Comparison of ENCODE assay signal across 30 mouse cellular contexts in genomic region chr13:103819377-103819776, GRCm38 (mm10).
"Had no signal": no experiment of that assay in that cellular context is flagged by ENCODE, and none has a peak within 500 bp of the region (broad histone marks: within the 10 kb centered on the region; RNA-seq: fewer than 3 reads in every experiment).

No protein-coding gene starts in this region.

- H3K4me1 ChIP-seq: limb, embryonic 10.5 days; limb, embryonic 12.5 days; limb, embryonic 13.5 days; limb, embryonic 15.5 days; liver, embryonic 12.5 days; liver, embryonic 15.5 days; lung, embryonic 15.5 days; midbrain, embryonic 12.5 days; midbrain, embryonic 13.5 days; midbrain, embryonic 15.5 days; neural tube, embryonic 12.5 days; neural tube, embryonic 13.5 days had no signal

- H3K9ac ChIP-seq: limb, embryonic 12.5 days; limb, embryonic 13.5 days; limb, embryonic 15.5 days; liver, embryonic 12.5 days; liver, embryonic 13.5 days; liver, embryonic 14.5 days; liver, embryonic 15.5 days; liver, postnatal 0 days; lung, embryonic 14.5 days; lung, embryonic 15.5 days; midbrain, embryonic 12.5 days; midbrain, embryonic 13.5 days; midbrain, embryonic 15.5 days; neural tube, embryonic 12.5 days; neural tube, embryonic 13.5 days had no signal

- H3K27me3 ChIP-seq: limb, embryonic 12.5 days; limb, embryonic 13.5 days; limb, embryonic 15.5 days; liver, embryonic 12.5 days; liver, embryonic 13.5 days; liver, embryonic 15.5 days; lung, embryonic 15.5 days; megakaryocyte, embryonic 14.5 days; midbrain, embryonic 12.5 days; midbrain, embryonic 13.5 days; midbrain, embryonic 15.5 days; neural tube, embryonic 12.5 days; neural tube, embryonic 13.5 days had no signal

- H3K27ac ChIP-seq: limb, embryonic 10.5 days; limb, embryonic 12.5 days; limb, embryonic 13.5 days; limb, embryonic 15.5 days; liver, embryonic 12.5 days; liver, embryonic 13.5 days; liver, embryonic 14.5 days; liver, embryonic 15.5 days; lung, embryonic 15.5 days; macrophage; midbrain, embryonic 12.5 days; midbrain, embryonic 13.5 days; midbrain, embryonic 15.5 days; neural tube, embryonic 12.5 days; neural tube, embryonic 13.5 days had no signal

- H3K36me3 ChIP-seq: midbrain, embryonic 15.5 days had no signal

- H3K4me2 ChIP-seq: limb, embryonic 12.5 days; limb, embryonic 13.5 days; limb, embryonic 15.5 days; liver, embryonic 11.5 days; liver, embryonic 12.5 days; liver, embryonic 13.5 days; liver, embryonic 15.5 days; lung, embryonic 14.5 days; lung, embryonic 15.5 days; midbrain, embryonic 11.5 days; midbrain, embryonic 12.5 days; midbrain, embryonic 13.5 days; midbrain, embryonic 15.5 days; neural tube, embryonic 12.5 days; neural tube, embryonic 13.5 days had no signal

- H3K9me3 ChIP-seq: limb, embryonic 10.5 days; limb, embryonic 12.5 days; limb, embryonic 13.5 days; limb, embryonic 15.5 days; liver, embryonic 12.5 days; liver, embryonic 13.5 days; liver, embryonic 15.5 days; lung, embryonic 15.5 days; megakaryocyte, embryonic 14.5 days; midbrain, embryonic 12.5 days; midbrain, embryonic 13.5 days; midbrain, embryonic 15.5 days; neural tube, embryonic 12.5 days; neural tube, embryonic 13.5 days had no signal

- DNase-seq: left cerebral cortex, postnatal 4 days; liver; liver, embryonic 13.5 days; liver, postnatal 0 days; lung, adult 18-20 months; lung, adult 2 months; lung, embryonic 14.5 days; lung, postnatal 10 days; lung, postnatal 14 days; lung, postnatal 36 days; lung, postnatal 4 days; midbrain, embryonic 14.5 days had no signal

- H3K4me3 ChIP-seq: limb, embryonic 10.5 days; limb, embryonic 12.5 days; limb, embryonic 13.5 days; limb, embryonic 15.5 days; liver, embryonic 12.5 days; liver, embryonic 13.5 days; liver, embryonic 15.5 days; lung, embryonic 15.5 days; megakaryocyte, embryonic 14.5 days; midbrain, embryonic 12.5 days; midbrain, embryonic 13.5 days; midbrain, embryonic 15.5 days; myocyte; neural tube, embryonic 12.5 days; neural tube, embryonic 13.5 days had no signal
